In the genomic region with DNA sequence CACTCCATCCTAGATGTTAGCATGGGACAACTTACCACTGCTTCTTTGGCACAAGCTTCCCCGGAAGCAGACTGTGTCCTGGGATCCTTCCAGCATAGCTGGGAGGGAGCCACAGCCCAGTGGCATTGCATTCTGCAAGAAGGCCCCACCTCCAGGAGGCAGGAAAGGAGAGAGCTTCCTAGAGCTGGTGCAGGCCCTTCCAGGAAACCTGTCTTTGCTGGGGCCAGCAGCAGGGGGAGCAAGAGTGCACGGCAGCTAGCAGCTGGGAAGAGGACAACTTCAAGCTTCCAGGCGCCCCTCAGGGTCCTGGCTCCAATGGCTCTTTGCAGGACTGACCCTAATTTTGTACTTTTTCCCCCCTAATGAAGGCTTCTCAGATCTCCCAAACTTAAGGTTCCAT, we compare ENCODE assay signal across 8 mouse cellular contexts.
DNase-seq lines count a peak whose midpoint lies in the region; ATAC-seq and TF ChIP-seq lines count a peak whose summit lies in the region.

No protein-coding gene starts in this region.

- H3K9me3 ChIP-seq in heart, embryonic 10.5 days: no peaks in the 10 kb centered on the region
- no peaks in the 10 kb centered on the region for H3K9me3 ChIP-seq in liver, embryonic 14.5 days (ENCODE audit: control insufficient read depth, low read length)

- H3K4me2 ChIP-seq in liver, embryonic 14.5 days (ENCODE audit: low read depth): no peak overlapping the region

- peak; percentile 59 for TF ChIP-seq CTCF in liver, embryonic 14.5 days (IDR thresholded peaks at IDR 0.05; ENCODE audit: low read depth)

- no peak overlapping the region for H3K4me3 ChIP-seq in heart, embryonic 10.5 days
- no peak overlapping the region for H3K4me3 ChIP-seq in liver, embryonic 14.5 days (ENCODE audit: insufficient read depth in 1 of 2, low read depth in 2 of 2, low read length in 2 of 2)

- WGBS in heart, embryonic 10.5 days: 28% methylated on average over 3 of the region's 3 CpGs
- 26% methylated on average over 3 of the region's 3 CpGs for WGBS in liver, embryonic 14.5 days (ENCODE audit: insufficient replicate concordance)

- peak; percentile 2 to 12 for DNase-seq in heart, adult 18-20 months
- DNase-seq in heart, embryonic 10.5 days (ENCODE audit: low spot score): no peak
- peak; percentile 24 for DNase-seq in ovary, postnatal 36 days (ENCODE audit: low spot score)
- DNase-seq in ovary, postnatal 10 days (ENCODE audit: low spot score): no peak
- DNase-seq in embryo, embryonic 10.5 days (ENCODE audit: low spot score): peak; percentile 54
- no peak for DNase-seq in liver, embryonic 14.5 days (ENCODE audit: low read depth in 3 of 3, low spot score in 3 of 3)
- peak; percentile 13 for DNase-seq in thymus, postnatal 0 days (ENCODE audit: low spot score)
- no peak for DNase-seq in heart, adult 8-10 months (ENCODE audit: low spot score)

- no peak for TF ChIP-seq EP300 in liver, embryonic 14.5 days (IDR thresholded peaks at IDR 0.05; ENCODE audit: low read depth)

- H3K4me1 ChIP-seq in heart, embryonic 10.5 days: no peaks in the 10 kb centered on the region
- no peaks in the 10 kb centered on the region for H3K4me1 ChIP-seq in liver, embryonic 14.5 days (replicated peaks; ENCODE audit: control insufficient read depth in 2 of 2, insufficient read depth in 2 of 2, low read length in 1 of 2)

- H3K36me3 ChIP-seq in heart, embryonic 10.5 days: no peaks in the 10 kb centered on the region
- H3K36me3 ChIP-seq in liver, embryonic 14.5 days (replicated peaks; ENCODE audit: control insufficient read depth, insufficient read depth, low read depth): no peaks in the 10 kb centered on the region

- no peak for ATAC-seq in liver, embryonic 14.5 days (ENCODE audit: insufficient read depth)

- no peaks in the 10 kb centered on the region for H3K27me3 ChIP-seq in heart, embryonic 10.5 days (ENCODE audit: insufficient read depth, poor library complexity, severe bottlenecking)
- no peaks in the 10 kb centered on the region for H3K27me3 ChIP-seq in liver, embryonic 14.5 days (ENCODE audit: control insufficient read depth, insufficient read depth, low read length)

- no peak overlapping the region for H3K9ac ChIP-seq in liver, embryonic 14.5 days (replicated peaks)

- H3K27ac ChIP-seq in heart, embryonic 10.5 days: no peak overlapping the region
- H3K27ac ChIP-seq in liver, embryonic 14.5 days: no peak overlapping the region

Comparison
In these comparisons a context has a peak if more than half of its experiments do, and no peak if none do; other contexts are left out.
1. DNase-seq: peak in heart, adult 18-20 months (2 of 2), ovary, postnatal 36 days (single experiment), embryo, embryonic 10.5 days (single experiment) and thymus, postnatal 0 days (single experiment); none in heart, embryonic 10.5 days (single experiment), ovary, postnatal 10 days (single experiment), liver, embryonic 14.5 days (0 of 3) and heart, adult 8-10 months (single experiment).